Mouse (Mus musculus) layer of hippocampus, adult 8-10 months (tissue): ENCODE measurements at regions not wholly inside any gene's neighbourhood (a gene's known extent, or its start where the extent isn't known, plus 50 kb on each side); places are given as distances from the start of the nearest gene placed in this dataset.
"Not testable (repeated sequence)": the region's sequence is repeated elsewhere in the genome, so short reads cannot be mapped to it uniquely, and the experiment has no call there.

Experiments
- DNase-seq, 2 experiments: peaks; one replicate each; pipeline ENCODE4 v3.0.0; 2022; ENCODE audit warnings: low spot score in 2 of 2

GRCm38 (mm10) chr8:116046859-116047258, 339.3 kb upstream of the Maf start:
- DNase-seq, result no peak

GRCm38 (mm10) chr8:116045526-116045925, 337.9 kb upstream of the Maf start:
- no peak for DNase-seq

- no peak for DNase-seq
Measured at GRCm38 (mm10) chr8:116043381-116043780, 335.8 kb upstream of the Maf start.

- no peak for DNase-seq
Measured at GRCm38 (mm10) chr8:116030966-116031365, 323.4 kb upstream of the Maf start.

GRCm38 (mm10) chr8:116025321-116025720, 317.7 kb upstream of the Maf start:
- DNase-seq, result no peak

- DNase-seq, result no peak
Measured at GRCm38 (mm10) chr8:116024811-116025210, 317.2 kb upstream of the Maf start.

- no peak for DNase-seq
Measured at GRCm38 (mm10) chr8:116021691-116022090, 314.1 kb upstream of the Maf start.

GRCm38 (mm10) chr8:115995320-115995719, 287.7 kb upstream of the Maf start:
- DNase-seq, result no peak

GRCm38 (mm10) chr8:115991989-115992388, 284.4 kb upstream of the Maf start:
- no peak for DNase-seq

GRCm38 (mm10) chr8:115983397-115983796, 275.8 kb upstream of the Maf start:
- DNase-seq, result no peak

- DNase-seq, result no peak
Measured at GRCm38 (mm10) chr8:115982326-115982725, 274.7 kb upstream of the Maf start.

GRCm38 (mm10) chr8:115981426-115981825, 273.8 kb upstream of the Maf start:
- no peak for DNase-seq

- DNase-seq, result no peak
Measured at GRCm38 (mm10) chr8:115980616-115981015, 273.0 kb upstream of the Maf start.

- no peak for DNase-seq
Measured at GRCm38 (mm10) chr8:115977152-115977551, 269.6 kb upstream of the Maf start.

GRCm38 (mm10) chr8:115974706-115975105, 267.1 kb upstream of the Maf start:
- no peak for DNase-seq

GRCm38 (mm10) chr8:115971351-115971750, 263.8 kb upstream of the Maf start:
- DNase-seq, result not testable (repeated sequence)

- DNase-seq, result no peak
Measured at GRCm38 (mm10) chr8:115968121-115968520, 260.5 kb upstream of the Maf start.

- DNase-seq, result no peak
Measured at GRCm38 (mm10) chr8:115965981-115966380, 258.4 kb upstream of the Maf start.

- DNase-seq, result no peak
Measured at GRCm38 (mm10) chr8:115955371-115955770, 247.8 kb upstream of the Maf start.

- no peak for DNase-seq
Measured at GRCm38 (mm10) chr8:115953783-115954470, 246.3 kb upstream of the Maf start.

- no peak for DNase-seq
Measured at GRCm38 (mm10) chr8:115952496-115952895, 244.9 kb upstream of the Maf start.

GRCm38 (mm10) chr8:115948916-115949315, 241.3 kb upstream of the Maf start:
- no peak for DNase-seq

- no peak for DNase-seq
Measured at GRCm38 (mm10) chr8:115948036-115948435, 240.4 kb upstream of the Maf start.
